Mouse (Mus musculus) monocyte, adult 2 months (primary cell): ENCODE measurements around the gene St7.
"Not testable (repeated sequence)": the region's sequence is repeated elsewhere in the genome, so short reads cannot be mapped to it uniquely, and the experiment has no call there.

Source experiments
- DNase-seq, 2 experiments: peaks; one replicate each; pipeline ENCODE4 v3.0.0; 2022; ENCODE audit warnings: low spot score in 2 of 2, low read depth in 1 of 2

St7 gene

DNA sequence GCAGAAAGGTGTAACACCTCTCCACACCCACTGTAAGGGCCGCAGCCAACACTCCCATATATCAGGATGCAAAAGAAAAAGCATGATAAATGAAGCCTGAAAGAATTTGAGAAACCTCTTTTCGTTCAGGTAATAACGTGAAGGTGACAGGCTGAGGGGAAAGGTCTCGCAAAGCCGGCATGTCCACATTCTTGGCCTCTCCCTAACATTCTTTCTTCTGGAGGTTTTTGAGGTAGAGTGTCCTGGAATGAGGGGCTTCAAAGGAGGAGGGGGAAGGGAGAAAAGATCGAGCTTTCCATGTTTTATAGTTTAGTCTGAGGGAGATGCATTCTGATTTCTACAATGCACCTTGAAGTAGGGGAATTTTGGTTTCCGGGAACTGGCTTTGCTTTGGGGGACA lies at the start of gene St7:
TSS of gene St7 (plus strand) at position 287 of the 400 bp plus-strand sequence.
- no peak for DNase-seq

DNA sequence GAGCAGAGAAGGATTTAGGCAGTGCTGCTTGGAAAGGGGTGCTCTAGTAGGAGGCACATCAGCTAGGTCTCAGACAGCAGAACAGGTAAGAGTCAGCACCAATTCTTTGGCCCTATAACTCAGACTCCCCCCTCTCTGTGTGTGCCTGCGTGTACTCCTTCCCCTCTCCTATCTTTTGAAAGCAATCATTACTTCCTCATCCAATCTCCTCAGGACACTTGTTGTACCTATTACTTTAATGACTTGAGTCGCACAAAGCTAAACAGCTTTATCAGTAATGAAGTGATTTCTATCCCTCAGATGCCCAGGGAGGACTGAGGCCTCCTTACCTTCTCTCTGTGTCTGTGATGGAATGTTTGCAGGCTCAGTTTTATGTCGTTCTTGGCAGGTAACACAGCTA lies 46.6 kb upstream of the St7 start:
- no peak for DNase-seq

DNA sequence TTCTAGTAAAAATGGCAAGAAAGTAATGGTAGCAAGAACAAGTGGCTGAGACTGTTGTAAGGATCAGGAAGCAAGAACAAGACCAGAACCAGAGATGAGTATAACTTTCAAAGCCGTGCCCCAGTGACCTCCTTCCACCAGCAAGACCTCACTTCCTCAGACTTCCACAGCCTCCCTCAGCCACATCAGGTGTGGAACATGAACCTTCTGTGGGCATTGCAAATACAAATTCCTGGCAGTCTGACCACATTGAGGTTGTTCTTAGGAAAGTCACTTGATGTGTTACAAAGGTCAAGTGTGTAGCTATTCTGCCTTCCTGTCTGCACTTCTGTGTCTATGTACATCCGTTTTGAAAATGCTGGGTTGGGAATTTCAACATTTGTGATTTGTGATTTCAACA lies 40.6 kb upstream of the St7 start:
- no peak for DNase-seq

DNA sequence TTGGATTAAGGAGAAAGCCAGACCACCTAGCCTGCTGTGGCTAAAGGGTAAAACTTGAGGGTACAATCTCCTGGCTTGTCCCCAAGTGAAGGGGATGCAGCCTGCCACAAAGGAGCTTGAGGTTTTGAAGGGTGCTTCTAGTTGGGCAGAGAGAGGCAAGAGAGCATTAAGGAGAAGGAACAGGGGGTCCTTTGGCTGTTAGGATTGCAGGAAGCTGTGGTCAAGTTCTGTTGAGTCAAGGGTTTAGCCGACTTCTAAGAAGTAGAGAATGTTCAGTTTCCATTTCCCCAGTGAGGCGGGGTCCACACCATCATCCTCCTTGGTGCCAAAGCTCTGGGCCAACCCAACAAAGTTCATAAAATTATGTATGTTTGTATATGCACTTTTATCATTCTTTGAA lies 37.7 kb upstream of the St7 start:
- no peak for DNase-seq

DNA sequence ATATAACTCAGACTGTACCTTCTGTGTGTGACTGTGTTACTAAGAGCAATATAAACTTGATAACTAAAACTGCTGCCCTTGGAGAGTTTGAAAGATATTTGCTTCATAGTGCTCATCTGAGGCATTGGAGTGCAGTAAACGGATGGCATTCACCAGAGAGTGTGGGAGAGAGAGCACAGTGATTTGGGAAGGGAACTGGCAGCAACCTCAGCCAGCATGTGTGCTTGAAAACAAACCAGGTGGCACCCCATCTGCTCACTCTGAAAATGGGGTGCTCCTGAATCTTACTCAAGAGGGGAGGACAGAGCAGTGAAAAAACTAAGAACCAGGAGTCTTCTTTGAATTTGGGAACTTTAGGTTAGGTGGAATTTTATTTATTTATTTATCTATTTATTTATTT lies 35.4 kb upstream of the St7 start:
- no peak for DNase-seq

DNA sequence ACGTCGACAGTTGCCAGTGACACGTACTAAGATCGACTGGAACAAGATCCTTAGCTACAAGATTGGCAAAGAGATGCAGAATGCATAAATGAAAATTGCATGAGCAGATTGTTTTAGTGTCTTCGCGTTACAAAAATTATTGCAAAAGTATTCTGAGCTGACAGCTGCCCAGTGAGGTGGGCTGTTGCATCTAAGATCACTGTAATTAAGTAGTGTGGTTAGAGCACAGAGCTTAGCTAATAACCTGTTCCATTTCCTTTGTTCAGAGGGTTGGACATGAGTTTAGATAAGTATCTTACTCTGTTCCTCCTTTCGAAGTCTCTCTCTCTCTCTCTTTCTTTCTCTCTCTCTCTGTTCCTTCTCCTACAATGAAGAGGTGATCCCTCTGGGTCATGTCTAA lies 27.4 kb upstream of the St7 start:
- DNase-seq = no peak

DNA sequence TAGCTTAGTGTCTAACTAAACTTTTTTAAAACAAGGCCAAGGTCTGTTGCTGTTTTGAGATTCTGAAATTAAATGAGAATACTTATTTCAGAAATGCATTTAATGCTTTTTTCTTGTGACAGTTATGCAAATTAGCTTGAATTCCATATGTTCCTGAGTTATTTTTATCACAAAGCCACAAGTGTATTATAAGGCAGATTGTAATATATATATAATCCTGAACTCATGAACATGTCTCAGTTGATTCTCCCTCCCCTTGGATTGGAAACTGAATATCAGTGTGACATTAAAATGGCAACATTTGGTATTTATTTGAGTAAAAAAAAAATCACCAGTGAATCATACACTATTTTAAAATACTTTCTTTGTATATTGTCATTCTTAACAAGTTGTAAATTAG lies 26.7 kb upstream of the St7 start:
- DNase-seq = no peak

DNA sequence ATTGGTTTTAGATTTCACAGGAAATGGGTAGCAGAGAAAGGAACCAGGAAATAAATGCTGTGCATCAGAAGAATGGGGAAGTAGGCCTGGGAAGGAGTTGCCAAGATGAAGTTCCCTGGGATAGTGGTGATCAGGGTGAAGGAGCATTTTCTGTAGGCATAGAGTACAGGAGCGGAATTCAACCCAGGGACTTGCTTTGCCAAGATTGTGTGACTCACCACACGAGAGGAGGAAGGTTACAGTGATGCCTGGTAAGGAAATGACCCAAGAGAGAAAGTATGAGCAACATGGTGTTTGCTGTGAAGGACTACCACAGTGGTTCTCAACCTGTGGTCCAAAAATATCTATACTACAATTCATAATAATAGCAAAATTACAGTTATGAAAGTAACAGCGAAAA lies 24.9 kb upstream of the St7 start:
- DNase-seq = no peak

DNA sequence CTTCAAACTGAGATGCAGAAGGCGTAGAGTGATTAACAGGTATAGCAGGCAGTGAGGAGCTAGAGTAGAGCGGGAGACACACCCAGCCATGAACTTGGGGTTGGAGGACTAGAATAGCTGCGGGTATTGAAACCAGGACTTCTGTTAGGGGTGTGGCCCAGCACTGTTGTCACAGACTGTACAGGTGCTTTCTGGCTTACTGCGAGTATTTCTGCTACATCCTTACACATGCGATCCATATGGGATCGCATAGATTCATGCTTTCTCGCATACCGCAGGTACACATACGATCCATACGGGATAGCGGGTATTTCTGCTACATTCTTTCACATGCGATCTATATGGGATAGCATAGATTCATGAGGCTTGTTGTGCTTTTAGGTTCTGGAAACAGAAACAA lies 24.4 kb upstream of the St7 start:
- no peak for DNase-seq

DNA sequence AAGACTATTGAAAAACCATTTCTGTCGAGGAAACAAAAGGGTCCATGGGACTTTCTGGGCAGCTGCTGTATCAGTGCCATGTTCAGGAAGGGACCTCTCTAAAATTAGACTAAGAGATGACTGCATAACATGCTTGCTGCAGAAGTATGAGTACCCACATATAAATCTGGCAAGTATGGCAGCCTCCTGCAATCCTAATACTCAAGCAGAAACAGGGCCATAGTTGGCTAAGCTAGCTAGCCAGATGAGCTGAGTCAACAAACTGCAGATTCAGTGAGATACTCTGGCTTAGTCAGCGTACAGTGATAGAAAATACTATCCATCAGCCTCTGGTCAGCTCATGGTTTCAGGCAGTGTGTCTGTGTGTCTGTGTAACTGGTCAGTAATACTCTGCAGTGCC lies 22.9 kb upstream of the St7 start:
- no peak for DNase-seq

DNA sequence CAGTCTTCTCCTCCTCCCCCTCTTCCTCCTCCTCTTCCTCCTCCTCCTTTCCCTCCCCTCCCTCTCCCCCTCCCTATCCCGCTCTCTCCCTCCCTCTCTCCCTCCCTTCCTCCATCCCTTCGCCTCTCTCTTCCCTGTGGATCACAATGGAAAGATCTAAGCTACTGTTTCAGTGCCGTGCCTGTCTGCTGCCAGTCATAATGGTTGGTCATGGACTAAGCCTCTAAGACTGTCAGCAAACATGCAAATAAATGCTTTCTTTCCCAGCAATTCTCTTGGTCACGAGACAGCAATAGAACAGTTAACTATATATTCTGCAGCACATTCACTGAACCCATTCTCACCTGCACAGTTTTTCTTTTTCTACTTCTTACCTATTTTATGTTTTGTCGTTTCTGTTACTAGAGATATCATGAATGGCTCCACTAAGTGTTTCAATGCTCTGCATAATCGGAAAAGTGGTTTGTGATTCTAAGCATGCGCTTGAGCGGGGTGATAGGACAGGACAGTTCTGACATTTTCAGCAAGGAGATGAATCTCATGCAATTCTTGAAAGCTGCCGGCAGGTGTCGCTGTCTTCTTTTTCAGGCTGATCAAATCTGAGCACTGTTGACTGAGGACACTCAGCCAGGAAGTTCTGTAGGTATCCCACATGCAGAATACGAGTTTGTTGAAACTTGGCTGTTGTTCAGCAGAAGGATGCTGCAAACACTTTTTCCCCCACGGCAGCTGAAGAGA lies 17.5 kb upstream of the St7 start:
- DNase-seq = no peak

DNA sequence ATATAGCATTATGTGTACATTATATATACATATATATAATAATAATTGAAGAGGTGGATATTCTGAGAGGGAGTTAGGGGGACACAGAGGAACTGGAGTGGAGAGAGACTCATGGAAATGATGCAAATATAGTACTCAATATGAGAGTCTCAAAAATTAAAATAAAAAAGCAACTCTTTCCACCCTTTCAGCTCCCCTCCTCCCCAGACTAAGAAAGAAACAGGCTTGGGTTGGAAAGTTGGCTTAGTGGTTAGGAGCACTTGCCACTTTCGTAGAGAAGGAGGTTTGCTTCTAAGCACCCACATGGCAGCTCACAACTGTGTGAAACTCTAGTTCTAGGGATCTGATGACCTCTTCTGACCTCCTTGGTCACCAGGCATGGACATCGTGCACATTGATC lies 15.7 kb upstream of the St7 start:
- no peak for DNase-seq

DNA sequence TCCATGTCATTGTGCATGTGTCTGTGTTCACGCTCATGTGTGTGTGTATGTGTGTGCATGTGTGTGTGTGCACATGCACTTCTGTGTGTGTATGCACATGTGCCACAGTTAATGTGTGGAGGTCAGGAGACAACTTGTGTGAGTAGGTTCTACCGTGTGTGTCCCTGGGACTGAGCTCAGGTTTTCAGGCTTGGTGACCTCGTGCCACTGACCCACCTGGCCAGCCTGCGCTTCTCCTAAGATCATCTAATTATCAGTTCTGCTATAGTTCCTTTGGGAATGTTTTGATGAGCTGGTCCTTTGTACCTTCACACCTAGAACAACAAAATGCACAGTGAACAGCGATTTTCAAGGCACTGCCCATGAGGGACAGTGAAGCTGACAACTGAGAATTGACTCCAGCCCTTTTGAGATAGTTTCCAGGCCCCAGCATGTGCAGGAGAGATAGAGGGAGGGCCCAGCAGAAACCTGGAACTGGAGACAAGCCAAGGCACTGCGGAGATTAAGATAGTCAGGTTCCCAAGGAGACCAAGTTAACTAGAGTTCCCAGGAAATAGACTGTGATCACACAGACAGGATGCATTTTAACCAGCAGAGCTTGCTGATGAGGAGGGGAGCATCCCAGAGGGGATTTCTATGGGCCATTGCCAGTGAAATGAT lies 12.3 kb upstream of the St7 start:
- DNase-seq = no peak

DNA sequence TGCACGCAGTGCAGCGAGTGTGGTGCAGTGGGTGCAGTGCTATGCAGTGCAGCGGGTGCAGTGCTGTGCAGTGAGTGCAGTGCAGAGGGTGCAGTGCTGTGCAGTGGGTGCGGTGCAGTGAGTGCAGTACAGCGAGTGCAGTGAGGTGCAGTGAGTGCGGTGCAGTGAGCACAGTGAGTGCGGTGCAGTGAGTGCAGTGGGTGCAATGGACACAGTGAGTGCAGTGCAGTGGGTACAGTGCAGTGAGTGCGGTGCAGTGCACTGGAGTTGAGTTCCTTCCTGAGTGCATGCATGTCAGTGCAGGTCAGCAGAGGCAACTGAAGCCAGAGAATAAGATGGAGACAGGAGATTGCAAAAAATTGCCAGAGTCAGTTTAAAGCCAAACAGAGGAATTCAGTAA lies 10.9 kb upstream of the St7 start:
- DNase-seq = no peak

DNA sequence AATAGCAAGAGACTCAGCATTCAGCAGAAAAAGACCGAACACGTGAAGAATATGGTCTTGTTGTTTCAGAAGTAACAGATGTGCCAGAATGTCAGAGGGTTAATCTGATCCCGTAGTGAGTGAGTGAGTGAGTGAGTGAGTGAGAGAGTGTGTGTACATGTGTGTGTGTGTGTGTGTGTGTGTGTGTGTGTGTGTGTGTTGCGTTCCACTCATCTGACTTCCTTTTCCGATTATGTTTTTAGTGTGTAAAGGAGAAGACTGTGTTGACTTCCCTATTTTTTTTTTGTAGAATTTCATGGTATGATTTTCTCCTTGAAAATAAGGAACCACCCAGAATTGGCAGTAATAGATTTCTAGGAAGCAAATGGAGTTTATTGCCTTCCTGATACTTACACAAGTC lies 4.1 kb upstream of the St7 start:
- DNase-seq = no peak

DNA sequence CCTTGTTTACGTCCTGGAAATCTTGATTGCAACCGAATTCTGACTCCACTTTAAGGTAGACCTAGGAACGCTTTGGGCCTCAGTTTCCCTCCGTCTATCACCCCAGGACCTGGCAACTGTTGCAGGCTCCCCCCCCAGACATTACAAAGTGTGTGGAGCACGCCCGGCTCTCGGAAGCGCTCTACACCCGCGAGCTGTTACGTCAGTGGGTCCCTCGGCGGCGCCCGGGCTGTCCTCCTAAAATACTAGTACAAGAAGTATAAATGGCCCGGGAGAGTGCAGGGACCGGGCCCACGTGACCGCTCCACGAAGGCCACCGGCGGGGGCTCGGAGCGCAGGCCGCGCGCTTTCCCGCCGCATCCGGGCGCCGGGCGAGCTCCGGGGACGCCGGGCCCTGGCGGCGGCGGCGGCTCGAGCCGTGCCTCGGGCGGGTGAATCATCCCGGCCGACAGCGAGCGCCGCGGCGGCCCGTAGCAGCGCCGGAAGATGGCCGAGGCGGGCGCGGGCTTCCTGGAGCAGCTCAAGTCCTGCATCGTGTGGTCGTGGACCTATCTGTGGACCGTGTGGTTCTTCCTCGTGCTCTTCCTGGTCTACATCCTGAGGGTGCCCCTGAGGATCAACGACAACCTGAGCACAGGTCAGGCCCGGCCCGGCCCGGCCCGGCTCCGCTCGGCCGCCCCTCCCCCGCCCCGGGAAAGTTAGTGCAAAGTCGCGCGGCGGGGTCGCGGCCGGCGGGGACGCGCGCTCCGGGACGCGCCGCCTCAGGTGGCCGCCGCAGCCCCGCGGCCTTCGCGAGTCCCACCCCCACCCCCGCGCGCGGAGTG lies 1.2 kb downstream of the St7 start:
- peak in 1 of 2 experiments; percentile 35 for DNase-seq

DNA sequence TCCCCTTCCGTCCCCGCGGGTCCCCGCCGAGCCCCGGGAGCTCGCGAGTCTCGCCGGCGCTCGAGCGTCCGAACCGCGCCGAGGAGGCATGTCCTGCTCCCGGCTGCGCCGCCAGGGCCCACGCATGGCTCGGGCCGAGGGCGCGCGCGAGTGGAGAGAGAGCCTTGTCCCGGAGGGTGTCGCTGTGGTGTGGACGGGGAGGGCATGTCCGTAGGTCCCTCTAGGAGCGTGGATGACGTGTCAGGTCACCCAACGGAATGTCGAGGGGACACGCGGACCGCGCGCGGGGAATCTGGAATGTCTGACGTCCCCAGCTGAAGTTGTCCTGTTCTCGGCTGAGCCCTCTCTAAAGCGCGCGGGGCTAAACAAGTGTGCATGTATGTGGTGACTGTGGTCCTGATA lies 1.8 kb downstream of the St7 start:
- peak; percentile 30 to 52 for DNase-seq

DNA sequence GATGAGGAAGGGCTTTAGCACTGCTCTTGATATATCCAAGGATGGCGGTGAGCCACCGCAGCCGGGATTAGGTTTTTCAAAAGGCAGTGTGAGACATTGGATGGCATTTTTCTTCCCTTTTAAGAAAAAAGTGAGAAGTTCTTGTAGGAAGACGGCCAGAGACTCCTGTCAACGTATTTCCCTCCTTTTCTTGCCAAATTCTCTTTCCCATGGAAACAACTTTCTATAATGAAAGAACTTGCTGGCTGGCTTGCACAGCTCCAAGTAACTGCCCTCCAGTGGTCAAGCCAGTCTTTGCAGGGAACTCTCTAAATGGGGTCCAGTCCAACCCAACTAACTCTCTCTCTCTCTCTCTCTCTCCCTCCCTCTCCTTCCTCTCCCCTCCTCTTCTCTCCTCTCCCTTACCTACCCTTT lies 3.6 kb downstream of the St7 start:
- DNase-seq = no peak

DNA sequence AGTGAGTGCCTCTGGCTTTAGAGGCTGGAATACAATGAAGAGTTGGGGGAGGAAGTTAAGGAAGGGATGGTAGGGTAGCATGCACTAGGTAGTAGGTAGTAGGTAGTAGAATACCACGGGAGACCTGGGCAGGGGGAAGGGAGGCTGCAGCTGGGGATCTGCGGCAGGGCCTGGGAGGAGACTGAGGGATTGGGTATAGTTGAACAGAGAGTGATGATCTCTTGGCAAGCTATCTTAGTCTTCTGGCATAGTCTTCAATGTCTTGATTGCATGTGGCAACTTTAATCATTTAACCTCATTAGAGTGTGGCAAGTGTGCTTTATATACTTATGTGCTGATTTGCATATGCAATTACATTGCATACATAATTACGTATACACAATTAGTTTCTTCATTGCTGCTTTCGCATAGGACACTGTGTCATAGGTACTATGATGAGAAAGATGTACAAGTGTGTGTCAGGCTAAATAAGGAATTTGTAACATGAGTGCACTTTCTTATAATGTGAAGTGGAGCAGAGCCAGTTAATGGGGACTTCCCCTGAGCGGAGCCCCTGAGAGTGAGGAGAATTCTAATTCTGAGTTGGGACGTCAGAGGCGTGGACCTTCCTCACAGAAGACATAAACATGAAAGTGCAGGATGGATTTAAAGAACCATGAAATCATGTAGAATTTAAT lies 8.3 kb downstream of the St7 start:
- no peak for DNase-seq

DNA sequence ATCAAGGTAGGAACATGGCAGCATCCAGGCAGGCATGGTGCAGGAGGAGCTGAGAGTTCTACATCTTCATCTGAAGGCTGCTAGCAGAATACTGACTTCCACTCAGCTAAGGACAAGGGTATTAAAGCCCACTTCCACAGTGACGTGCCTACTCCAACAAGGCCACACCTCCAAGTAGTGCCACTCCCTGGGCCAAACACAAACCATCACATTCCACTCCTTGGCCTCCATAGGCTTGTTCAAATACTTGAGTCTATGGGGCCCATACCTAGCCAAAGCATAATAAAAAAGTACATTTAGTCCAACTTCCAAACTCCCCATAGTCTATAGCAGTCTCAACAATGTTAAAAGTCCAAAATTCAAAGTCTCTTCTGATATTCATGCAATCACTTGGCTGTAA lies 11.3 kb downstream of the St7 start:
- DNase-seq = not testable (repeated sequence)

DNA sequence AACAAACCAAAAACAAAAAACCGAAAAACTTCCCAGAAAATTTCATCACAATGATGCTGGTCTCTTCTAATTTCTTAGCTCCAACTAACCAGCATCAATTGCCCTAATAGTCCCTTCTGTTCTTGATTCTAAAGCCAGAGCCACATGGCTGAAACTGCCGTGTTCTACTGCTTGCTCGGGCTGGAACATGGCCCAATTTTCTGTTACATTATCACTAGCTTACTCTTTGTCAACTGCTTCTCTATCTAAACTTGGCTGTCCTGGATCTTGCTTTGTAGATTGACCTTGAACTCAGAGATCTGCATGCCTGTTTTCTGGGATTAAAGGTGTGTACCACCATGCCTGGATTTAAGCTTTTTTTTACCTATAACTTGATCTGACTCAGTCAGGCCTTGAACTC lies 13.2 kb downstream of the St7 start:
- no peak for DNase-seq

DNA sequence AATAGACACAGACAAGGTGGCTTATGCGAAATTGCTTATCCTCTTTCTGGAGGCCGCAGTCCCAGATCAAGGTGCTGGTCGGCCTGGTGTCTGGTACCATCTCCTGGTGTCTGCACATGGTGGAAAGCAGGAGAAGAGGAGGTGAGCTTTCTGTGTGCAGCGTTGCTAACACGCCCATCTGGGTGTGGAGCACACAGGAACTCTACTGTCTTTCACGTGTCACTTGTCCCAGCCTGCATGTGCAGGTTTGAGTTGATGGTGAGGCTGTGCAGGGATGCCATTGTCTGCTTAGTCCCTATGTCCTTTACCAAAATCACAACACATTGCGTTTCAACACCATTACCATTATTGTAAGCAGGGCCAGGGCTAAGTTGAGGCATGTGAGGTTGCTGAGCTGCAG lies 26.2 kb downstream of the St7 start:
- no peak for DNase-seq
